Mouse (Mus musculus) embryo, embryonic 11 days (tissue): ENCODE data around the gene Olr1.

Experiments
- DNase-seq: peaks from one replicate; pipeline ENCODE4 v3.0.0-alpha.2; 2015

The Olr1 gene

GRCm38 (mm10) chr6:129507024-129507423 is at the start of gene Olr1:
Gene Olr1 (minus strand): TSS chr6:129507165.
- no peak for DNase-seq

- no peak for DNase-seq
Measured at GRCm38 (mm10) chr6:129548009-129548408, 41.0 kb upstream of the Olr1 start.

- DNase-seq = no peak
Measured at GRCm38 (mm10) chr6:129547277-129547676, 40.3 kb upstream of the Olr1 start.

- peak; percentile 70 for DNase-seq
Measured at GRCm38 (mm10) chr6:129543709-129544606, 37.0 kb upstream of the Olr1 start.

- DNase-seq = no peak
Measured at GRCm38 (mm10) chr6:129542540-129542939, 35.6 kb upstream of the Olr1 start.

- no peak for DNase-seq
Measured at GRCm38 (mm10) chr6:129541931-129542330, 35.0 kb upstream of the Olr1 start.

GRCm38 (mm10) chr6:129538555-129538954 is 31.6 kb upstream of the Olr1 start:
- DNase-seq = no peak

- no peak for DNase-seq
Measured at GRCm38 (mm10) chr6:129535723-129536122, 28.8 kb upstream of the Olr1 start.

- no peak for DNase-seq
Measured at GRCm38 (mm10) chr6:129534627-129535190, 27.7 kb upstream of the Olr1 start.

GRCm38 (mm10) chr6:129534057-129534456 is 27.1 kb upstream of the Olr1 start:
- peak; percentile 39 for DNase-seq

GRCm38 (mm10) chr6:129532942-129533860 is 26.2 kb upstream of the Olr1 start, which contains the start of gene Gabarapl1:
Gene Gabarapl1 (plus strand): TSS chr6:129533160.
- peak; percentile 86 for DNase-seq

- DNase-seq = peak; percentile 57
Measured at GRCm38 (mm10) chr6:129532556-129532941, 25.6 kb upstream of the Olr1 start.

GRCm38 (mm10) chr6:129530261-129530660 is 23.3 kb upstream of the Olr1 start:
- DNase-seq = no peak

- no peak for DNase-seq
Measured at GRCm38 (mm10) chr6:129529605-129530004, 22.6 kb upstream of the Olr1 start.

- no peak for DNase-seq
Measured at GRCm38 (mm10) chr6:129527416-129527815, 20.5 kb upstream of the Olr1 start.

GRCm38 (mm10) chr6:129526069-129526468 is 19.1 kb upstream of the Olr1 start:
- DNase-seq = no peak

GRCm38 (mm10) chr6:129517752-129518408 is 10.9 kb upstream of the Olr1 start:
- peak; percentile 61 for DNase-seq

- no peak for DNase-seq
Measured at GRCm38 (mm10) chr6:129516388-129516787, 9.4 kb upstream of the Olr1 start.

GRCm38 (mm10) chr6:129515068-129515467 is 8.1 kb upstream of the Olr1 start:
- no peak for DNase-seq

GRCm38 (mm10) chr6:129514376-129514775 is 7.4 kb upstream of the Olr1 start:
- no peak for DNase-seq

GRCm38 (mm10) chr6:129513409-129513808 is 6.4 kb upstream of the Olr1 start:
- peak; percentile 20 for DNase-seq

GRCm38 (mm10) chr6:129512868-129513267 is 5.9 kb upstream of the Olr1 start:
- peak; percentile 61 for DNase-seq

GRCm38 (mm10) chr6:129512367-129512766 is 5.4 kb upstream of the Olr1 start, which contains the start of gene Tmem52b:
Gene Tmem52b (plus strand): TSS chr6:129512555.
- no peak for DNase-seq
